Mouse (Mus musculus) large intestine, adult 2 months (tissue): ENCODE results near the gene Lmna. TPM values are rescaled to one million over a fixed set of nuclear protein-coding genes. Genes with fewer than 3 reads are reported as not detected.

Source experiments
- DNase-seq: peaks from one replicate; pipeline ENCODE4 v3.0.0-alpha.2; 2012; ENCODE audit warnings: low read depth, low spot score
- WGBS: fragments of 180-500 bp; shearing (Covaris S2); methylation state at CpG from one replicate; pipeline ENCODE4 v1.1.7; 2018; 5-methylcytosine and 5-hydroxymethylcytosine counted together
- polyA plus RNA-seq: library from polyadenylated mRNA; depleted of rRNA; stranded (reverse); fragments of >200 nt; gene quantifications from 2 replicates; pipeline ENCODE4 v1.2.3, GENCODE M21; 2012

Gene Lmna
- polyA plus RNA-seq, 1 experiment, result 90.6 TPM

GRCm38 (mm10) chr3:88483141-88483540 is 26.6 kb downstream of the Lmna start:
- no peak for DNase-seq
- WGBS, result 77% methylated on average over 8 of the region's 8 CpGs

- 80% methylated on average over 18 of the region's 18 CpGs for WGBS
- DNase-seq, result no peak
Observed at GRCm38 (mm10) chr3:88482336-88482735, 27.4 kb downstream of the Lmna start.

GRCm38 (mm10) chr3:88481372-88482040 is 28.2 kb downstream of the Lmna start:
- WGBS, result 71% methylated on average over 8 of the region's 8 CpGs
- DNase-seq, result no peak

GRCm38 (mm10) chr3:88480679-88481078 is 29.1 kb downstream of the Lmna start:
- DNase-seq, result no peak
- 96% methylated on average over 5 of the region's 5 CpGs for WGBS

- WGBS, result 75% methylated on average over 4 of the region's 4 CpGs
- DNase-seq, result no peak
Observed at GRCm38 (mm10) chr3:88479828-88480227, 29.9 kb downstream of the Lmna start.

GRCm38 (mm10) chr3:88479163-88479562 is 30.6 kb downstream of the Lmna start:
- 32% methylated on average over 3 of the region's 3 CpGs for WGBS
- no peak for DNase-seq

- WGBS, result 1% methylated on average over 8 of the region's 8 CpGs
- no peak for DNase-seq
Observed at GRCm38 (mm10) chr3:88477735-88478134, 32.0 kb downstream of the Lmna start.

- 54% methylated on average over 6 of the region's 6 CpGs for WGBS
- DNase-seq, result no peak
Observed at GRCm38 (mm10) chr3:88476403-88476802, 33.4 kb downstream of the Lmna start.

- 73% methylated on average over 1 of the region's 1 CpGs for WGBS
- no peak for DNase-seq
Observed at GRCm38 (mm10) chr3:88473571-88473970, 36.2 kb downstream of the Lmna start.

GRCm38 (mm10) chr3:88473020-88473419 is 36.7 kb downstream of the Lmna start:
- 58% methylated on average over 5 of the region's 5 CpGs for WGBS

GRCm38 (mm10) chr3:88470943-88471479 is 38.7 kb downstream of the Lmna start:
- 16% methylated on average over 10 of the region's 10 CpGs for WGBS
- DNase-seq, result no peak

More at GRCm38 (mm10) chr3:88473020-88473419, 36.7 kb downstream of the Lmna start:
- no peak for DNase-seq

GRCm38 (mm10) chr3:88469466-88469865 is 40.3 kb downstream of the Lmna start:
- WGBS, result 87% methylated on average over 2 of the region's 2 CpGs

GRCm38 (mm10) chr3:88467116-88467824 is 42.5 kb downstream of the Lmna start:
- DNase-seq, result no peak
- 32% methylated on average over 16 of the region's 16 CpGs for WGBS

More at GRCm38 (mm10) chr3:88469466-88469865, 40.3 kb downstream of the Lmna start:
- no peak for DNase-seq

- DNase-seq, result no peak
- 84% methylated on average over 2 of the region's 2 CpGs for WGBS
Observed at GRCm38 (mm10) chr3:88465127-88465526, 44.6 kb downstream of the Lmna start.

GRCm38 (mm10) chr3:88464425-88464824 is 45.3 kb downstream of the Lmna start:
- no peak for DNase-seq
- 45% methylated on average over 3 of the region's 3 CpGs for WGBS

- DNase-seq, result no peak
- WGBS, result 62% methylated on average over 12 of the region's 12 CpGs
Observed at GRCm38 (mm10) chr3:88460983-88461696, 48.6 kb downstream of the Lmna start, which contains the start of gene Sema4a. Gene Sema4a, minus strand, starts transcription at chr3:88461182.

- WGBS, result 70% methylated on average over 5 of the region's 5 CpGs
- no peak for DNase-seq
Observed at GRCm38 (mm10) chr3:88460029-88460428, 49.7 kb downstream of the Lmna start.

- 15% methylated on average over 14 of the region's 14 CpGs for WGBS
- no peak for DNase-seq
Observed at GRCm38 (mm10) chr3:88458778-88459219, 51.0 kb downstream of the Lmna start.

- WGBS, result 59% methylated on average over 7 of the region's 7 CpGs
Observed at GRCm38 (mm10) chr3:88456746-88457532, 52.8 kb downstream of the Lmna start.

More at GRCm38 (mm10) chr3:88456746-88457532, 52.8 kb downstream of the Lmna start:
- no peak for DNase-seq
